Mouse (Mus musculus): ENCODE measurements around the gene Fggy.

DNA sequence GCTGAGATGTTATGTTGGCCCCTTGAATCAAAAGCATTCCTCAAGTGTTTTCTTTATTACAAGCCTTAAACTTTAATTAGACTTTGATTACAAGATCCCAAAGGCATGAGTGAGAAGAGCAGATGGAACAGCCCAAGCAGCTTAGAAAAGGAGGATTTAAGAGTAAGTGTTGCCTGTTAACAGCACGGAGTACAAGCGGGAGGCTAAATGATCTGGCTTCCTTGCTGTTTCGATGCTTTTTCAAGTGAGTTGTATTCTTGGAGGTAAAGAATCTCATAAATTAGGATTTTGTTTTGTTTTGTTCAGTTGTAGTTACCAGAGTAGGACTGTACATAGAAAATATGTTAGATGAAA, 92.2 kb downstream of the Fggy start:
- no peak for TF ChIP-seq CTCF (IDR thresholded peaks at IDR 0.05; ENCODE audit: extremely low read depth, insufficient read depth, insufficient read length, insufficient replicate concordance)
- no peak for TF ChIP-seq POLR2A (IDR thresholded peaks at IDR 0.05; ENCODE audit: low read depth, low read length)
